Mouse (Mus musculus): ENCODE data around the gene H2afy. TPM values are rescaled to one million over a fixed set of nuclear protein-coding genes. Genes with fewer than 3 reads are reported as not detected.
A peak's percentile ranks its signal among the peaks of the same experiment; 100 is the strongest.

The H2afy gene
- polyA plus RNA-seq, 1 experiment from 2014 or later = 726 TPM

DNA sequence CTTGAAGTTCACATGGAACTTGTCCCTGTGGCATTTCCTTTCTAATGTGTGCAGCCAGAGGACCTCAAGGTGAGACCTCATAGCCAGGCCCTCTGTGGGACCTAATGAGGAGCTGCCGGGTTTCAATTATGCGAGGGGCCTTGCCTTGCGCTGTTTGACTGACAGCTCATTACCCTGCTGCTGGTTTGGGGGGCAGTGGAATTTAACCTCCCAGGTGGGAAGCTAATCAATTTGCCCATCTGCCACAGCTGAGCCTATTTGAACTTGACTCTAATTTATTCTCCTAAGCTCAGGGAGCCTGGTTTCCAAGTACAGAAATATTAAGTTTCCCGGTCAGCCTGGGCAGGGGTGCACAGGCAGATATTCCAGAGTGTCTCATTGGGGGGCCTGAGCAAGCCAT, 67.6 kb downstream of the H2afy start:
- DNase-seq (ENCODE audit: low spot score) (no peak), ATAC-seq (ENCODE audit: insufficient number of reproducible peaks, low FRiP score, low TSS enrichment, low read depth) (no peak)
- H3K27ac ChIP-seq (replicated peaks; ENCODE audit: low read depth, low read length) = 0 out of 2 replicates have a peak overlapping the region, but pooled peaks have one; percentile 8
- WGBS = 10% methylated on average over 4 of the region's 4 CpGs
- H3K36me3 ChIP-seq (ENCODE audit: control insufficient read depth, insufficient read depth, low read length) = no peaks in the 10 kb centered on the region
- no peak overlapping the region for H3K4me3 ChIP-seq (ENCODE audit: low read depth, low read length)
- no peak overlapping the region; the same call in 1 of the 2 replicates for H3K9ac ChIP-seq (ENCODE audit: low read length)
- peaks cover 40% of the 10 kb centered on the region for H3K4me1 ChIP-seq (ENCODE audit: control insufficient read depth, insufficient read depth, low read length)
- no peak overlapping the region for H3K4me2 ChIP-seq (ENCODE audit: low read depth, severe bottlenecking)
- H3K9me3 ChIP-seq (ENCODE audit: control insufficient read depth, low read length) = no peaks in the 10 kb centered on the region
- H3K27me3 ChIP-seq (ENCODE audit: control insufficient read depth, insufficient read depth, low read length) = no peaks in the 10 kb centered on the region

DNA sequence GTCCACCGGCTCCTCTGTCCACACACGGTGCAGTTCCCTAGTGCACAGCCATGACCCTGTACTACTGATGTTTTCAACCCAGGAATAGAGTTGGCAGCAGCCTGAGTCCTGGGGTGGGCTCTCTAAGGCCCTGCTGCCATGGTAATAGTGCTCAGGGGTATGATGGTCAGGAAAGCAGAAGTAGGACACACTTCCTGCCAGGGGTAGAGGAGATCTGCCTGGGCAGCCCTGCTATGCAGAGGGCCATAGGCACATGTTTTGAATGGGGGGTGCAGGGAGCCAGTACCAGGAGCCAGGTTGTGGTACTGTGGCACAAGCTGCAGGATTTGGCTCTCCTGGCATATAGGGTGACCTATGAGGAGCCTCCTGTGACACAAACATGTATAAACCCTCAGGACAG, 69.3 kb downstream of the H2afy start:
- no peak overlapping the region for H3K4me2 ChIP-seq (ENCODE audit: low read depth, severe bottlenecking)
- no peak for DNase-seq (ENCODE audit: low spot score)
- H3K36me3 ChIP-seq (ENCODE audit: control insufficient read depth, insufficient read depth, low read length) = no peaks in the 10 kb centered on the region
- no peak for ATAC-seq (ENCODE audit: insufficient number of reproducible peaks, low FRiP score, low TSS enrichment, low read depth)
- H3K27me3 ChIP-seq (ENCODE audit: control insufficient read depth, insufficient read depth, low read length) = no peaks in the 10 kb centered on the region
- no peak overlapping the region for H3K27ac ChIP-seq (replicated peaks; ENCODE audit: low read depth, low read length)
- WGBS = 90% methylated on average over 2 of the region's 2 CpGs
- H3K9me3 ChIP-seq (ENCODE audit: control insufficient read depth, low read length) = no peaks in the 10 kb centered on the region
- no peak overlapping the region for H3K4me3 ChIP-seq (ENCODE audit: low read depth, low read length)
- H3K4me1 ChIP-seq (ENCODE audit: control insufficient read depth, insufficient read depth, low read length) = peaks cover 46% of the 10 kb centered on the region
- no peak overlapping the region for H3K9ac ChIP-seq (ENCODE audit: low read length)

DNA sequence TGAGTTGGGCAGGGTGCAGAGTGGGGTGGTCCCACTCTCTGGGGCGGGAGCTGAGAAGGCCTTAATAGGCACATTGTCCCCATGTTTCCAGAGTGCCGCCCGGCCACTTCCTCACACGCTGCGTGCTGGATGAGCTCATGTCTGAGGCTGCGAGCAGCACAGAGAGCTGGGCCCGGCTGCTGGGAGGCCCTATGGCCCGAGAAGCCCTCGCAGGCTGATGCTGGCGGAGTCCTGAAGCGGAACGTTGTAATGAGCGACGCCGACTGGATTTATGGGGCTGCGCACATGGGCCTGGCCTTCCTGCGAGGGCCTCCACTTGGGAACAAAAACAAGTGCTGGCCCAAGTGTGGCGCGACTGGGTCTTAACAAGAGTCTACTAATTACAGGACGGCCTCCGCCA, 70.0 kb downstream of the H2afy start:
- Histone ChIP-seq H3K4me1 (ENCODE audit: control insufficient read depth, insufficient read depth, low read length) (peaks cover 46% of the 10 kb centered on the region), H3K4me3 (ENCODE audit: low read depth, low read length) (no peak overlapping the region), H3K36me3 (ENCODE audit: control insufficient read depth, insufficient read depth, low read length) (no peaks in the 10 kb centered on the region), H3K4me2 (ENCODE audit: low read depth, severe bottlenecking) (no peak overlapping the region), H3K9ac (ENCODE audit: low read length) (0 out of 2 replicates have a peak overlapping the region, but pooled peaks have one; percentile 2), H3K9me3 (ENCODE audit: control insufficient read depth, low read length) (no peaks in the 10 kb centered on the region), H3K27ac (replicated peaks; ENCODE audit: low read depth, low read length) (peak overlapping the region; percentile 43; the same call in 1 of the 2 replicates), H3K27me3 (ENCODE audit: control insufficient read depth, insufficient read depth, low read length) (no peaks in the 10 kb centered on the region)
- DNase-seq (ENCODE audit: low spot score) (peak; percentile 75), ATAC-seq (ENCODE audit: insufficient number of reproducible peaks, low FRiP score, low TSS enrichment, low read depth) (peak; percentile 16; the same call in 1 of the 2 replicates)
- 46% methylated on average over 21 of the region's 21 CpGs for WGBS

DNA sequence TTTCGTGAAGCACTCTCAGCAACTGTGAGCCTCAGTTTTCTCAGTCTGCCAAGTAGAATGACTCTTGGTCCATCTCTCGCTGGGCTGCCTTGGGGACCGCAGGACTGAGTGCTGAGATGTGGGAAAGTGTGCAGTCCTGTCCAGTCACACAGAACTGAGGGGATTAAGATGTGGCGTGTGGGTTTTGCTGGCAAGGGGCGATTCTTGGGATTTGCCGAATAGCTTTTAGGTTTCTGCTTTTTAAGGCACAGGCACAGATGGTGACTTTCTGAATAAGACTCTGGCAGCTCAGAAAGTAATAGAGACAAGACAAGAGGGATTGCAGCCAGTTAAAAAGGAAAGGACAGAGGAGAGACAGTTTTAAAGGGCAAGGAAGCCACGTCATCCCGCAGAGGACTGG, 78.4 kb downstream of the H2afy start:
- ATAC-seq (ENCODE audit: insufficient number of reproducible peaks, low FRiP score, low TSS enrichment, low read depth) (no peak), DNase-seq (ENCODE audit: low spot score) (no peak)
- Histone ChIP-seq H3K4me2 (ENCODE audit: low read depth, severe bottlenecking) (no peak overlapping the region), H3K9ac (ENCODE audit: low read length) (no peak overlapping the region), H3K9me3 (ENCODE audit: control insufficient read depth, low read length) (no peaks in the 10 kb centered on the region), H3K27ac (replicated peaks; ENCODE audit: low read depth, low read length) (no peak overlapping the region), H3K4me3 (ENCODE audit: low read depth, low read length) (no peak overlapping the region), H3K36me3 (ENCODE audit: control insufficient read depth, insufficient read depth, low read length) (no peaks in the 10 kb centered on the region), H3K4me1 (ENCODE audit: control insufficient read depth, insufficient read depth, low read length) (peaks cover 7% of the 10 kb centered on the region), H3K27me3 (ENCODE audit: control insufficient read depth, insufficient read depth, low read length) (no peaks in the 10 kb centered on the region)
- 88% methylated on average over 8 of the region's 8 CpGs for WGBS

DNA sequence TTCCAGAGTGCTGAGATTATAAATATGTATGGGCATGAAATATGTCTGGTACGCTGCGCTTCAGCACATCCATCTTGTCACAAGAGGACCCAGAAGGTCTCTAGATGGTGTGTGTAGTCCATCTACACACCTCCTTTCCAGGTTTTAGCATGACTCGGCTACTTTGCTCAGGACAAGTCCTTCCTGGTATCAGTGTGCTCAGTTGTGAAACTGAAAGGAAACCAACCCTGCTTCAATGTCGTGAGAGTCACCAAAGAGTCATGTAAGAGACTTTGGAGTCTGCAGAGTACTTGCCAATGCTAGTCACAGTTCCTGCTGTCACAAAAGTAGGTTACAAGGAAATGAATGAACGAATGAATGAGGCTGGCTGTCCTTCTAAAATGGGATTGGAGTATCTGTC, 80.4 kb downstream of the H2afy start:
- no peak overlapping the region for H3K4me2 ChIP-seq (ENCODE audit: low read depth, severe bottlenecking)
- H3K9ac ChIP-seq (ENCODE audit: low read length) = no peak overlapping the region
- H3K36me3 ChIP-seq (ENCODE audit: control insufficient read depth, insufficient read depth, low read length) = no peaks in the 10 kb centered on the region
- 85% methylated on average over 5 of the region's 5 CpGs for WGBS
- peaks cover 13% of the 10 kb centered on the region for H3K4me1 ChIP-seq (ENCODE audit: control insufficient read depth, insufficient read depth, low read length)
- DNase-seq (ENCODE audit: low spot score) = no peak
- H3K27me3 ChIP-seq (ENCODE audit: control insufficient read depth, insufficient read depth, low read length) = no peaks in the 10 kb centered on the region
- no peak overlapping the region for H3K4me3 ChIP-seq (ENCODE audit: low read depth, low read length)
- no peak for ATAC-seq (ENCODE audit: insufficient number of reproducible peaks, low FRiP score, low TSS enrichment, low read depth)
- H3K9me3 ChIP-seq (ENCODE audit: control insufficient read depth, low read length) = no peaks in the 10 kb centered on the region
- H3K27ac ChIP-seq (replicated peaks; ENCODE audit: low read depth, low read length) = no peak overlapping the region

DNA sequence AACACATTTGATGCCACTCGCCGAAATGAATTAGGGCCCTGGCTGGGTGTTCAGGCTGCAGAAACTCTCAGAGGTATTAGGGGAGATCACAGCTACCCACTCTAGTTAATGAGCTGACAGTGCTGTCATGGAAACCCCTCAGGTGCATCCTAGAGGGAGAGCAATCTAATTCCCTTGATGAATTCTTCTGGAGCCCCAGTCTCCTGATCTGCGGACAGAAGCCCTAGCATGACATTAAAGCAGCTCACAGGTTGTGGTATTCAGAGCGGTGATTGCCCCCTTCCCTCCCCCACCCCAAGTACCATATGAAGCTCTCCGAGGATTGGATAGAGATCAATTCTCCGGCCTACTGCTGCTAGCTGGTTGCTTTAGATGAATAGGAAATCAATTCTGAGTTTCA, 82.1 kb downstream of the H2afy start:
- WGBS = 64% methylated on average over 6 of the region's 6 CpGs
- no peak for DNase-seq (ENCODE audit: low spot score)
- ATAC-seq (ENCODE audit: insufficient number of reproducible peaks, low FRiP score, low TSS enrichment, low read depth) = no peak
- H3K27me3 ChIP-seq (ENCODE audit: control insufficient read depth, insufficient read depth, low read length) = no peaks in the 10 kb centered on the region
- no peak overlapping the region for H3K27ac ChIP-seq (replicated peaks; ENCODE audit: low read depth, low read length)
- no peaks in the 10 kb centered on the region for H3K36me3 ChIP-seq (ENCODE audit: control insufficient read depth, insufficient read depth, low read length)
- no peaks in the 10 kb centered on the region for H3K9me3 ChIP-seq (ENCODE audit: control insufficient read depth, low read length)
- H3K4me1 ChIP-seq (ENCODE audit: control insufficient read depth, insufficient read depth, low read length) = peaks cover 13% of the 10 kb centered on the region
- H3K4me3 ChIP-seq (ENCODE audit: low read depth, low read length) = no peak overlapping the region
- no peak overlapping the region for H3K9ac ChIP-seq (ENCODE audit: low read length)
- H3K4me2 ChIP-seq (ENCODE audit: low read depth, severe bottlenecking) = no peak overlapping the region

DNA sequence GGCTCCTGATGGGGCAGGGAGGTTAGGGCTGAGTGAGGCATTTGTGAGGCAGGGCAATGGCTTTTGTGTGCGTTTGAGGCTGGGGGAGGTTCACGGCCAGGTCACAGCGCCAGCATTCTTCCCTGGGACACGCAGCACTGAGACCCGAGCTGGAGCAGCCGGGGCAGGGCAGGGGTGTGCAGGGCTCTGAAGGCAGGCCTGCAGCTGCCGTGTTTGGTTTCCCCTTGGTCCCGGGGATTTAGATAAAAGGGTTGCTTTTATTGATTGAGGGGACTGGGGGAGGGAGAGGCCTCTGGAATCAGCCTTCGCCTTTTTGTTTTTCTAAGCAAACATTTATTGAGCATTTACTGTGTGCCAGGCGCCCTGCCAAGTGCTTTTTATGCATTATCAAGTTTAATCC, 83.4 kb downstream of the H2afy start:
- Histone ChIP-seq H3K9ac (ENCODE audit: low read length) (no peak overlapping the region), H3K4me1 (ENCODE audit: control insufficient read depth, insufficient read depth, low read length) (peaks cover 13% of the 10 kb centered on the region), H3K27me3 (ENCODE audit: control insufficient read depth, insufficient read depth, low read length) (no peaks in the 10 kb centered on the region), H3K27ac (replicated peaks; ENCODE audit: low read depth, low read length) (0 out of 2 replicates have a peak overlapping the region, but pooled peaks have one; percentile 47), H3K9me3 (ENCODE audit: control insufficient read depth, low read length) (no peaks in the 10 kb centered on the region), H3K4me2 (ENCODE audit: low read depth, severe bottlenecking) (no peak overlapping the region), H3K4me3 (ENCODE audit: low read depth, low read length) (no peak overlapping the region), H3K36me3 (ENCODE audit: control insufficient read depth, insufficient read depth, low read length) (no peaks in the 10 kb centered on the region)
- 11% methylated on average over 10 of the region's 10 CpGs for WGBS
- ATAC-seq (ENCODE audit: insufficient number of reproducible peaks, low FRiP score, low TSS enrichment, low read depth) (peak; percentile 87), DNase-seq (ENCODE audit: low spot score) (peak; percentile 69)

DNA sequence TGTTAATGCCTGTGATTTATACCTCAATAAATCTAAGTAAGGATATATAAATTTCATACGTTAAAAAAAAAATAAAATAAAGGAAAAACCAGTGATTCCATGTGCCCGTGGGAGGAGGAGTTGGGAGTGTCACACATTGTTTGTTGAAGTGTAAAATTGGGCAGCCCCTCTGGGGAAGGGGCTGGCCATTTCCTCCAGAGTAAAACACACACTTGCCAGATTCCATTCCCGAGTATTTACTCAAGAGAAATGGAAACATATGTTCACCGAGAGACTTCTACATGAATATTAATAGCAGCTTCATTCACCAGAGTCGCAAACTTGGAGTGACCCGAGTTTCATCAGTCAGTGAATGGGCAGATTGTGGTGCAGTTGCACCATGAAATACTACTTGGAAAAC, 85.9 kb downstream of the H2afy start:
- no peaks in the 10 kb centered on the region for H3K27me3 ChIP-seq (ENCODE audit: control insufficient read depth, insufficient read depth, low read length)
- no peaks in the 10 kb centered on the region for H3K36me3 ChIP-seq (ENCODE audit: control insufficient read depth, insufficient read depth, low read length)
- H3K4me1 ChIP-seq (ENCODE audit: control insufficient read depth, insufficient read depth, low read length) = peaks cover 13% of the 10 kb centered on the region
- H3K9ac ChIP-seq (ENCODE audit: low read length) = no peak overlapping the region
- H3K4me2 ChIP-seq (ENCODE audit: low read depth, severe bottlenecking) = no peak overlapping the region
- DNase-seq (ENCODE audit: low spot score) (no peak), ATAC-seq (ENCODE audit: insufficient number of reproducible peaks, low FRiP score, low TSS enrichment, low read depth) (no peak)
- H3K4me3 ChIP-seq (ENCODE audit: low read depth, low read length) = no peak overlapping the region
- WGBS = 58% methylated on average over 6 of the region's 6 CpGs
- H3K9me3 ChIP-seq (ENCODE audit: control insufficient read depth, low read length) = no peaks in the 10 kb centered on the region
- no peak overlapping the region for H3K27ac ChIP-seq (replicated peaks; ENCODE audit: low read depth, low read length)

DNA sequence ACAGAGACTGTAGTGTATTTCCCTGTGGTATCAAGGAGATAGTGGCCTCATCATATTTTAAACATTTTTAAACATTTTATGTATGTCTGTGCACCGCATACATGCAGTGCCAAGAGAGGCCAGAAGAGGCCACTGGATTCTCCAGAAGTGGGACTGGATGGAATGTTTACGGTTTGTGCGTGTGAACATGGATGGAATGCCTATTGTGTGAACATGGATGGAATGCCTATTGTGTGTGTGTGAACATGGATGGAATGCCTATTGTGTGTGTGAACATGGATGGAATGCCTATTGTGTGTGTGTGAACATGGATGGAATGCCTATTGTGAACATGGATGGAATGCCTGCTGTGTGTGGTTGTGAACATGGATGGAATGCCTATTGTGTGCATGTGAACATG, 93.9 kb downstream of the H2afy start:
- H3K27ac ChIP-seq (replicated peaks; ENCODE audit: low read depth, low read length) = no peak overlapping the region
- H3K4me2 ChIP-seq (ENCODE audit: low read depth, severe bottlenecking) = no peak overlapping the region
- H3K9ac ChIP-seq (ENCODE audit: low read length) = no peak overlapping the region
- no peaks in the 10 kb centered on the region for H3K27me3 ChIP-seq (ENCODE audit: control insufficient read depth, insufficient read depth, low read length)
- DNase-seq (ENCODE audit: low spot score) (no peak), ATAC-seq (ENCODE audit: insufficient number of reproducible peaks, low FRiP score, low TSS enrichment, low read depth) (no peak)
- no peaks in the 10 kb centered on the region for H3K4me1 ChIP-seq (ENCODE audit: control insufficient read depth, insufficient read depth, low read length)
- no peaks in the 10 kb centered on the region for H3K36me3 ChIP-seq (ENCODE audit: control insufficient read depth, insufficient read depth, low read length)
- 97% methylated on average over 3 of the region's 3 CpGs for WGBS
- H3K4me3 ChIP-seq (ENCODE audit: low read depth, low read length) = no peak overlapping the region
- H3K9me3 ChIP-seq (ENCODE audit: control insufficient read depth, low read length) = no peaks in the 10 kb centered on the region
